34 mouse cellular contexts compared by ENCODE assay signal in the genomic region with DNA sequence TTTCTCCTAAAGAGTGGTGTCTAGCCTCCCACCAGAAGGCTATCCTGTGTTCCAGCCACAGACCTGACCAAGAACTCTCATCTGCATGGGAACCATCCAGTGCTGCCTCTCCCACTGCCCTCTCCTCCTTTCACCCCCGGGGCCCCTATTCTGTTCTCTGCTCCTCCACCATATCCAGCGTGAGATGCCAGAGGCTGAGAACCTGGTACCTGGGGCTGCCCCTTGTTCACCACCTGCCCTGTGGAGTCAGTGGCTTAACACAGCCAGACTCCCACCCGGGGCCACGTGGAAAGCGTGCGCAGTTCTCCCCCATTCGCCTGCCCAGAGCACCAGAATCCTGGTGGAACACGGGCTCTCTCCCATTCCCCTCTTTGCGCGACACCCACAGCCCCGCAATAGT.
"Had no signal": no experiment of that assay in that cellular context is flagged by ENCODE, and none has a peak within 500 bp of the region (broad histone marks: within the 10 kb centered on the region; RNA-seq: fewer than 3 reads in every experiment).

No protein-coding gene starts in this region.

- H3K9ac ChIP-seq: heart, embryonic 12.5 days; heart, embryonic 13.5 days; heart, embryonic 15.5 days; hindbrain, embryonic 12.5 days; hindbrain, embryonic 13.5 days; hindbrain, embryonic 14.5 days; hindbrain, embryonic 15.5 days; intestine, embryonic 15.5 days; kidney, embryonic 15.5 days had no signal

- H3K4me1 ChIP-seq: heart, embryonic 12.5 days; heart, embryonic 13.5 days; heart, embryonic 15.5 days; hindbrain, embryonic 10.5 days; hindbrain, embryonic 12.5 days; hindbrain, embryonic 13.5 days; hindbrain, embryonic 15.5 days; intestine, embryonic 15.5 days; kidney, embryonic 15.5 days had no signal

- ATAC-seq: hindbrain, embryonic 16.5 days; hindbrain, postnatal 0 days; inflammation-experienced regulatory T-cells, adult 6 months; intestine, embryonic 15.5 days; intestine, embryonic 16.5 days; intestine, postnatal 0 days had no signal

- DNase-seq: heart, postnatal 10 days; heart, postnatal 14 days; heart, postnatal 36 days; heart, postnatal 4 days; kidney, adult 11 months; kidney, adult 18-20 months; kidney, adult 2 months; kidney, adult 8-10 months; kidney, adult 9 months; kidney, postnatal 10 days; kidney, postnatal 14 days; kidney, postnatal 36 days; kidney, postnatal 4 days; layer of hippocampus, adult 9-11 months; layer of hippocampus, postnatal 36 days had no signal

- H3K36me3 ChIP-seq: heart, embryonic 12.5 days; heart, embryonic 13.5 days; heart, embryonic 15.5 days; hindbrain, embryonic 10.5 days; hindbrain, embryonic 12.5 days; hindbrain, embryonic 13.5 days; hindbrain, embryonic 15.5 days; intestine, embryonic 15.5 days; kidney, embryonic 15.5 days had no signal

- H3K4me2 ChIP-seq: heart, embryonic 11.5 days; heart, embryonic 12.5 days; heart, embryonic 13.5 days; heart, embryonic 15.5 days; hindbrain, embryonic 12.5 days; hindbrain, embryonic 13.5 days; hindbrain, embryonic 14.5 days; hindbrain, embryonic 15.5 days; intestine, embryonic 15.5 days; kidney, embryonic 15.5 days had no signal

- H3K27ac ChIP-seq: heart, embryonic 13.5 days; heart, embryonic 15.5 days; hindbrain, embryonic 10.5 days; hindbrain, embryonic 12.5 days; hindbrain, embryonic 13.5 days; hindbrain, embryonic 14.5 days; hindbrain, embryonic 15.5 days; hindbrain, postnatal 0 days; intestine, embryonic 15.5 days; kidney, embryonic 15.5 days; kidney, postnatal 0 days; layer of hippocampus, adult 2 months; left cerebral cortex, adult 2 months had no signal

- H3K9me3 ChIP-seq: heart, embryonic 12.5 days; heart, embryonic 13.5 days; heart, embryonic 15.5 days; hindbrain, embryonic 10.5 days; hindbrain, embryonic 12.5 days; hindbrain, embryonic 13.5 days; hindbrain, embryonic 15.5 days; intestine, embryonic 15.5 days; kidney, embryonic 15.5 days had no signal

- H3K27me3 ChIP-seq: heart, embryonic 12.5 days; heart, embryonic 13.5 days; heart, embryonic 15.5 days; hindbrain, embryonic 12.5 days; hindbrain, embryonic 13.5 days; hindbrain, embryonic 15.5 days; intestine, embryonic 15.5 days; kidney, embryonic 15.5 days had no signal

- H3K4me3 ChIP-seq: heart, embryonic 12.5 days; heart, embryonic 13.5 days; heart, embryonic 15.5 days; hindbrain, embryonic 10.5 days; hindbrain, embryonic 12.5 days; hindbrain, embryonic 13.5 days; hindbrain, embryonic 15.5 days; intestine, embryonic 15.5 days; kidney, embryonic 15.5 days; layer of hippocampus, adult 2 months; left cerebral cortex, adult 2 months had no signal
